Mouse (Mus musculus): Measurements from ENCODE around the gene Rpl27a. TPM values are rescaled to one million over a fixed set of nuclear protein-coding genes. Genes with fewer than 3 reads are reported as not detected.
A peak's percentile ranks its signal among the peaks of the same experiment; 100 is the strongest.

The Rpl27a gene
- total RNA-seq, 2 experiments from 2014 or later: 158 to 159 TPM

DNA sequence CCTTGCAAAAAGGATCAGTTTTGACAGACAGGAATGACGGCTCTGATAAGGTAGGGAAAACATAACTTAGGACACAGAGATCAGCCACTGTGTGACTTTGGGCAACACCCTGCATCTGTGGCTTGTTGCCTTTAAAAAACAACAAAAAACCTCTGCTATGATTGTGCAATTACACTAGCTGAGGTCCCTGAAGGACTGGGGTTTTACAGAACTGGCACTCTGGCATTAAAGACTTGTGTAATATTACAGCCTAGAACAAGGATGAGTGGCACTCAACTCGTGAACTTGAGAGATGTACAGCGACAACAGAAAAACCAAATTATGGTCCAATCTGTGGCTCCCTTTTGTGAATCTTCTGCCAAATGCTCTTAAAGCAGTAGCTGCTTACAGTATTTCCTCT, 5.8 kb downstream of the Rpl27a start:
- no peak for DNase-seq (ENCODE audit: low spot score in 2 of 2)

DNA sequence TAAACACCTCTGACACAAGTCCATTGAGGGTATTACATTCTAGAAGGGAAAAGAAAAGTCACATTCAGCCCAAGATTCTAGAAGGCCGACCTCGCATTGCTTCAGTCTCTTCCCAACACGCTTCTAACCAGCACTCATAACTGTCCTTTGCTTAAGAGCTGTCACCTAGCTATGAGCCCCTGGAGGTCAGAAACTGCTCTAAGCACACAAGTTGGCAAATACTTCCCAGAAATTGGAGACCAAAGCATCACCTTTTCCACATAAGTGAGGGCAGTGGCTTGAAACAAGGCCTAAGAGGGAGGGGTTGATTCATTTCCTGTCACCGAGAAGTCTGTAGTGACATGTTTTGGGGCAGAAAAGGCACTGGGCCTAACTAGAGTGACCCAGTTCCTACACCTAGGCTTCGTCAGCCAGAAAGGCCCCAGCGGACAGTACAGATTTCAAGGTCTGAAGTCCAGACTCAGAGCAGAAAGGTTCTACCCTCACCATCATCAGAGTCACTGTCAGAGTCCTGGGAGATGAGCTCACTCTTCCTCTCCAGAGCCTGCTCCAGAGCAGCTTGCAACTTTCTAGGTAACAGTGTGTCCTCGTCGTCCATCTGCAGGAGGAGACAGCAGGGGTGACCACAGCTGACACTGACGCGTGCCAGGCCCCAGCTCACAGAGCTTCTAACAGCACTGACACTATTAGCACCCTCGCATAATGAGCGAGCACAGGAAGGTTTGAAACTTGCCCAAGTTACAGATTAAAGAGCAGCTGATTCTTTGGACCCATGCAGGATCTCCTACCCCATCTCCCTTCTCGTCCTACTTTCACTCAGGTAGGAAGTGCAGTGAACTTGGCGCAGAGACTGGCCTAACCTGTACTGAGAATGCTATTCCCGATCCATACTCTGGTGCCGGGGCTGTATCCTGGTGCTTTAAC, 7.1 kb downstream of the Rpl27a start:
- no peak for DNase-seq (ENCODE audit: low spot score in 2 of 2)

DNA sequence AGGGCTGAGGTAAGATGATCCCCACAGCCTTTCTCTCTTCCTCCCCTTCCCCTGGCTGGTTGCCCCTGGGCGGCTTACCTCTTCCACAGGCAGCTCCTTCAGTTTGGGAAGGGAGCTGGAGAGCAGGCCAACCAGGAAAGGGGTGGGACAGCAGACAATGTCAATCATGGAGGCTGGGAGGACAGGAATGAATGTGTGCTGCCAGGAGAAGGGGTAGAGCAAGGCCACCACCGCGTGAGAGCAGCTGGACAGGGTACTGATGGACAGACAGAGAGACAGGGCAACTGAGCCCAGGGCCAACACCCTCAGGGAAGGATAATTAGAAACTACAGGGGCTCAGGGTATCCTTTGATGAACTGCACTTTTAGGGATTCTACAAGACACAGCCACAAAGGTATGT, 8.6 kb downstream of the Rpl27a start:
- no peak for DNase-seq (ENCODE audit: low spot score in 2 of 2)

- no peak for DNase-seq (ENCODE audit: low spot score in 2 of 2)
These were observed 9.4 kb downstream of the Rpl27a start for GRCm38 (mm10) chr7:109528356-109528755.

DNA sequence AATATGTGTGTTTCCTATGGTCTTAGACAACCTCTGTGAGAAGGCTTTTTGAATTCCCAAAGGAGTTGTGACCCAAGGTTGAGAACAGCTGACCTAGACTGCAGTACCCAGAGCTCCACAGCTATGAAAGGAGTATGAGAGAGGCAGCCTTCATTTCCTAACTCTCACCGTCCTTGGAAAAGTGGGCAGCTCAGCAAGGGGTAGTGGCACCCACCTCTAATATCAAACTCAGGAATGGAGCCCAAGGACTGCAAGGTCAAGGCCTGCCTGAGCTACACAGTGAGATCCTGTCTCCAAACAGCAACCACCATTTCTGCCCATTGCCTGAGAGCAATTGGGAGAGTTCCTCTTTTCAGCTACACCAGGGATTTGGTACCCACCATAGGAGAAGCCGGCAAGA, 10.8 kb downstream of the Rpl27a start:
- no peak for DNase-seq (ENCODE audit: low spot score in 2 of 2)

GRCm38 (mm10) chr7:109531501-109531900, 12.6 kb downstream of the Rpl27a start:
- no peak for DNase-seq (ENCODE audit: low spot score in 2 of 2)

DNA sequence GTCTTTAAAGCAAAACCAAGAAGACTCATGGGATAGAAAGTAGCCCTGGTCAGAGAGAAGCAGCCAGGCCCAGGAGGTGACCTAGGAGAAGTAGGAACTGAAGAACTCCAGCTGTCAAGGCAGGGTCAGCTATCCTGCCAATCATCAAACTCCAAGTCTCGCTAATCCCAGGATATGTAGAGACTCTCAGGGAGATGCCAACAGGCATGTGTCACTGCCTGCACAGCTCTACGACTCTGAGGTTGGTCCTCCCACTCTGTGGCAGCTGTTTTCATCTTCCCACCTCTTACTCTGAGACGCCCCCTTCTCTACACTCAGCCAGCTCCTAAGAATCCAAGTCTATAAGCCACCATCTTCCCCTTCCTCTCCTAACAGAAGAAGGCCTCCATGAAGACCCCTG, 13.7 kb downstream of the Rpl27a start:
- peak in 1 of 2 experiments; percentile 49 for DNase-seq (ENCODE audit: low spot score in 2 of 2)

DNA sequence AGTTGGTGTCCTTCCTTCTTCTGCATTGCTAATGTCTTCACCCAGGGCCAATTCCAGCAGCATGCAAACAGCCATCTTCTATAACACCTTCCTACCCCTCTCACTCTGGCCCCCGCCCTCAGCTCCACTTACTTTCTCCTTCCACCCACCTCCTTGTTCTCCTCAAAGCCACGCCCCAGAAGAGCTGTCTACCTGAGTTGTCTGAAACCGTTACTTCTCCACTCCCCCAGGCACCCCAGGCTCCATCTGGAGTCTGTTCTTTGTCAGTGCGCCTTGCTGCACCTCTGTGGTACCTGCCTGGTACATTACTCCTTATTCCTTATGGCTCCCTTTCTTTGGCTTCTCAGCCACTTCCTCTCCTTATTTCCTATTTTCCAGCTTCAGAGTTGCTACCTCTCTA, 14.2 kb downstream of the Rpl27a start:
- DNase-seq (ENCODE audit: low spot score in 2 of 2): no peak

- DNase-seq (ENCODE audit: low spot score in 2 of 2): no peak
These were observed 14.9 kb downstream of the Rpl27a start for GRCm38 (mm10) chr7:109533888-109534287.

DNA sequence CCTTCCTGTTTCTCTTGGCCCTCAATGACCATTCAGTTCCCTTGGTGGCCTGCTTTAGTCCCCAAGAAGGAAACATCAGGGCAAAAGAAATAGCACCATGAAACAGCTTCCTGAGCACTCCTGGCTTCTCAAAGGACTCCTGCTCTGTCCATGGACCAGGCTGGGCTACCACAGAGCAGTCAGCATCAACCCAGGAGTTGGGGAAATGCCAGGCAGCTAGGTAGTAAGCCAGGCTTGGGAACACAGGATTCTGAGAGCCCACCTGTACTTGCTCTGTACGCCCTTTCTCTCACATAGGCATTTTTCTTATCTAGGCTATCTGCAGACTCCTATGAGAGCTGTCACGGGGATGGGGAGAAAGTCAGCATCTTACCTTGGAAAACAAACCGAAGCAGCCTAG, 16.0 kb downstream of the Rpl27a start:
- DNase-seq (ENCODE audit: low spot score in 2 of 2): no peak

- no peak for DNase-seq (ENCODE audit: low spot score in 2 of 2)
These were observed 17.6 kb downstream of the Rpl27a start for GRCm38 (mm10) chr7:109536451-109536946.

- no peak for DNase-seq (ENCODE audit: low spot score in 2 of 2)
These were observed 22.0 kb downstream of the Rpl27a start for GRCm38 (mm10) chr7:109540902-109541301.

GRCm38 (mm10) chr7:109541609-109542363, 22.8 kb downstream of the Rpl27a start:
- DNase-seq (ENCODE audit: low spot score in 2 of 2): no peak

DNA sequence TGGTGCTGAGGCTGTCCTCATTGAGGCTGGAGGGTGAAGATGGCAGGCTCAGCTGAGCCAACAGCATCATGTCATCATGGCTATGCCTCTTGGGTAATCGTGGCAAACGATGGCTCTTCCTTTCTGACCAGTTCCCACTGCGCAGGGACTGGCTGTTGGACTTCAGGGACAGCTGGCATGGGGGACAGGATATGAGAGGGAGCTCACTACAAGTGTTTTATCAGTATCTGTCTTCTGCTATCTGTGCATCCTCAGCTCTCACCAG, 23.3 kb downstream of the Rpl27a start:
- DNase-seq (ENCODE audit: low spot score in 2 of 2): no peak

- no peak for DNase-seq (ENCODE audit: low spot score in 2 of 2)
These were observed 25.8 kb downstream of the Rpl27a start for GRCm38 (mm10) chr7:109544792-109545191.

- DNase-seq (ENCODE audit: low spot score in 2 of 2): no peak
These were observed 26.5 kb downstream of the Rpl27a start for GRCm38 (mm10) chr7:109545255-109545993.

DNA sequence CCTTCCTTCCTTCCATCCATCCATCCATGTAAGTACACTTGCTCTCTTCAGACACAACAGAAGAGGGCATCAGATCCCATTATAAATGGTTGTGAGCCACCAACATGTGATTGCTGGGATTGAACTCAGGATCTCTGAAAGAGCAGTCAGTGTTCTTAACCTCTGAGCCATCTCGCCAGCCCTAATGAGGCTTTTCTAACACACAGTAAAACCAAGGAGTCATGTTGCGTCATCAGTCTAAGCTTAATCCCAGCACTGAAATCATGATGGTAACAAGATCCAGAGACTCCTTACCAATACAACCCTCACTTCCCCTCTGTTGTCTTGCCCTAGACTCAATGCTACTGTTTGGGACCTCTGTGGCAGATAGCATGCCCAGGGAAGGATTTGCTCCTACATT, 27.2 kb downstream of the Rpl27a start:
- DNase-seq (ENCODE audit: low spot score in 2 of 2): no peak

- no peak for DNase-seq (ENCODE audit: low spot score in 2 of 2)
These were observed 27.8 kb downstream of the Rpl27a start for GRCm38 (mm10) chr7:109546726-109547125.

GRCm38 (mm10) chr7:109559536-109559935, 40.6 kb downstream of the Rpl27a start:
- DNase-seq (ENCODE audit: low spot score in 2 of 2): peak in 1 of 2 experiments; percentile 41

DNA sequence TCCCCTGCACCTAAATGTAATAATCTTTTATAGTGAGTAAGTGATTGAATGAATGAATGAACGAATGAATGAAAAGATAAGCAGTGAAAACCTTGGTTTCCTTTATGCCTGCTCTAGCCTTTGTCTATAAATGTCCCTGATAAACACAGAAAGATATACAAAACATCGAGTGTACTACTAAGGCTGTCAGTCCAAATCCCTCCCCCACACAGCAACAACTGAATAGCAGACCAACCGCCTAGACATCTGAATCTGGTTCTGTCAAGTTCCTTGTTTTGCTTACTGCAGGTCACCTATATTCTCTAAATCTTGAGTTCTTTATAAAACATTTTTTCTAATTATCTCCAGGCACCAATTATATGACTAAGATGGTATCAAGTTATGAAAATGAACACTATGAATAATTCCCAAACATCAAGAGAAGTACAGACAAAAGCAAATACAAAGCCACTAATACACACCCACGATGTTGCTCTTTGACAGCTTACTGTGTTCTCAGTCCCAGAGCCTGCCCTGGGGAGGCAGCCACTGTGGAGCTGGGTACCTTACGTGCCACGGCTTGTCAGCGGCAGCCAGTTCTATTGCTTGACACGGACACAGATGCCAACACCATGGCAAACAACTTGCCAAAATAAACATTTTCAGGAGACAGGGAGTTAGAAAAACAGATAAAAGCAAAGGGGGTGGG, 42.7 kb downstream of the Rpl27a start:
- DNase-seq (ENCODE audit: low spot score in 2 of 2): no peak

- no peak for DNase-seq (ENCODE audit: low spot score in 2 of 2)
These were observed 43.2 kb downstream of the Rpl27a start for GRCm38 (mm10) chr7:109562154-109562599.

All from layer of hippocampus, adult 18-20 months (tissue).